Mouse (Mus musculus) right cerebral cortex, postnatal 10 days (tissue): ENCODE measurements around the gene Nfat5.
A peak's percentile ranks its signal among the peaks of the same experiment; 100 is the strongest.

ENCODE experiments used
- DNase-seq, 2 experiments: peaks; one replicate each; pipeline ENCODE4 v3.0.0; 2021; ENCODE audit warnings: low spot score in 2 of 2

Gene Nfat5

DNA sequence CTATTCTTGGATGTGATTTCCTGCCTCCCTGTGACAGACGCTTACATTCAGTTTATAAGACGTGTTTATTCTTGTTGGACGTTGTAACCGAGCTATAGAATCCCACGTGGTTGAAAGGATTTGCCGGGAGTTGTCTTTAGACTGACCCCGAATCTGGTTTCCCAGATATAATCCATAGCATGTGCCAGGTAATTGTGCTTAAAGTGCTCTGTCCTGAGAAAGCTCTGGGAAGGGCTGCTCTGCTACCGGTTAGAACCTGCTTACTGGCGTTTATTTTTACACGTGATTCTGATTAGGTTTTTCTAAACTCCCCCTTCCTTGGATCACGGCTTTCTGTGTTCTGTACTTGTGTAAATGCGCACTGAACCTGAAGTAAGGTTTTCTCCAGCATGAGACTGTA is 104.4 kb downstream of the Nfat5 start:
- DNase-seq: no peak

DNA sequence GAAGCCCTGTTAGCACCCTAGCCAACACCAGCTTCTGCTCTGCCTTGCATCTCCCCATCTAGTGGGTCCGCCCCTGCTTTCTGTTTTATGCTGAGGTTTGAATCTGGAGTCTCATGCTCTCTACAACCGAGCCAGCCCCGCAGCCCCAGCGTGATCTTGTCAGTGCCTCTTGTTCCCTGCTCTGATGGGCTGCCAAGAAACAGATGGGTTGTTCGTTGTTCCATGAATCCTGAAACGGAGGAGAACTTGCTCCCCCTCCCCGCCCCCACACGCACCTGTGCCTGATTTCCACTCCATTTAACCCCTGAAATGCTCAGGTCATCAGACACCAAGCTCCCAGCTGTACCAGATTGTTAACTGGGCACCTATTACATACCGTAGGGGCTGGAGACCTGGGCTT is 106.2 kb downstream of the Nfat5 start:
- peak in 1 of 2 experiments; percentile 34 for DNase-seq

GRCm38 (mm10) chr8:107401866-107402265 is 108.6 kb downstream of the Nfat5 start:
- no peak for DNase-seq

- peak; percentile 81 to 89 for DNase-seq
These were observed 109.9 kb downstream of the Nfat5 start, which contains the start of gene Nqo1 for GRCm38 (mm10) chr8:107403038-107403781. Nqo1 (minus strand) TSS chr8:107403206.

- no peak for DNase-seq
These were observed 110.8 kb downstream of the Nfat5 start for GRCm38 (mm10) chr8:107404057-107404456.

GRCm38 (mm10) chr8:107405935-107406334 is 112.7 kb downstream of the Nfat5 start:
- DNase-seq: no peak

GRCm38 (mm10) chr8:107411391-107411790 is 118.1 kb downstream of the Nfat5 start:
- DNase-seq: no peak

DNA sequence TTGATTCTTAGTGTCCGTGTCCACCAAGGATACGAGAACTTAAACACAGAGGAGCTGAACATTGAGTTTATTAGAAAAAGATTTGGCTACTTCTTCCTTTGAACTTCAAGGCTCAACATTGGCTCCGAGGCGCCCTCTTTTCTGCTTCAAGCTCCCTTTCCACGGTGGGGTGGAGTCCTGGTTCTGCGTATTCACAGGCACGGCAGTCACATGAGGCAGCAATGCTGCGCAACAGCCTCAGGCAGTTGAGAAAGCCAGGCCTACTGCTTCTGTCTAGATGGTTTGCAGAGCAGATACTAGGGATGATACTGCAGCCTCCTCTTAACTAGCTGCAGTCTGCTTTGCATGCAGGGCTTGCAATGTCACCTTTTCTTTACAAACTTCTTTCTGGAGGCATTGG is 119.3 kb downstream of the Nfat5 start:
- no peak for DNase-seq

GRCm38 (mm10) chr8:107413881-107414280 is 120.6 kb downstream of the Nfat5 start:
- DNase-seq: no peak

DNA sequence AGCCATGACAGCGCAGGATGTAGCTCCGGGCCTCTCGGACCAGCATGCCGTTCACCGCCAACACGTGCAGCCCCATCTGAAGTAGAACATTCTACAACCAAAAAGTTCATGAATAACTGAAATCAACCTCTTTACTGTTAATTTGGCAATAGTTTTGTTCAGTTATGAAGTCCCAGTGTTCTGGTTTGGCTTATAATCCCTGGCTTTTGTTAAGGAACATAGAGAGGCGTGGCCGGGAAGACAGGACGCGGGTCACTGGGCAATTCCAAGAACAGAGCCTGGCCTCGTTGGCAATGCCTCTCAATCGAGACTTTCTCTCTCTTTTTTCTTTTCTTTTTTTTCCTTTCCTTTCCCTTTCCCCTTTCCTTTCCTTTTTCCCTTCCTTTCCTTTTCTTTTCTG is 123.7 kb downstream of the Nfat5 start:
- DNase-seq: no peak

DNA sequence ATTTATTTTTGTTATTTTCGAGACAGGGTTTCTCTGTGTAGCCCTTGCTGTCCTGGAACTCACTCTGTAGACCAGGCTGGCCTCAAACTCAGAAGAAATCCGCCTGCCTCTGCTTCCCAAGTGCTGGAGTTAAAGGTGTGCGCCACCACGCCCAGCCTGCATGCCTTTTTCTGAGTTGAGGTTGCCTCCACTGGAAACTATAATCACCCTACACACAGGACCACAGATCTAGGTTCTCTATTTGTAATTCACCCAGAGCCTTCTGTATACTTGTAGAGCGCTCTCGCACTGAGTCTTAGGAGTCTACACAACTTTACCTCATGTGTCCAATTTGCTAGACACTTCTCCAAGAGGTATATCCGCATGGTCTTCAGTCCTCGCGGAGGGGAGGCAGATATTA is 130.9 kb downstream of the Nfat5 start:
- no peak for DNase-seq

DNA sequence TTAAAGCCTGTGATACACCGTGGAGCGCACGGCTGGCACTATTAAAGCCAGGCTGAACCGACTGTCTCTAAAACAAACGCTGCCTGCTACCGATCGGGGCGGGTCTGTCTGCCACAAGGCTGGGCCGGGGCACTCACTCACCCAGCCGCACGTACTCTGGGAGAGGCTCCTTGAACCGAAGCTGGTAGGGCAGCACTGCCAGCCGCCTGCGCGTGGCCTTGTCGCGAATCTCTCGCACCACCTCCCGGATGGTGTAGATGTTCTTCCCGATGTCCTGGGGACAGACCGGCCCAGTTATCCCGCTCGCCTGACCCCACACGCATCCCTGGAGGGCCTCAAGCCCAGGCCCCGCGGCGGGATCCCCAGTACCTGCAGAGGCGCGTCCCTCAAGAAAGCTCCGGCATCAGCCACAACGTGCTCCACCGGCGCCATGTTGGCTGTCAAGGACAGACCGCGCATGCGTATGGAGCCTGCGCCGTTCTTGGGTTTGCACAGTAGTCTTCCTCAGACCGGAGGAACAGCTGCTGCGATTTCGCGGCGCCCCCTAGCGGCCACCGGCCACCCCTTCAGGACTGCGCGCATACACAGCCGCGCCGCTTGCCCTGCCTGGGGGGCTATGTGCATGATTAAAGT is 131.4 kb downstream of the Nfat5 start, which contains the start of gene Nob1:
TSS of gene Nob1 (minus strand) at position 455 of the 633 bp plus-strand sequence.
- DNase-seq: peak; percentile 97

DNA sequence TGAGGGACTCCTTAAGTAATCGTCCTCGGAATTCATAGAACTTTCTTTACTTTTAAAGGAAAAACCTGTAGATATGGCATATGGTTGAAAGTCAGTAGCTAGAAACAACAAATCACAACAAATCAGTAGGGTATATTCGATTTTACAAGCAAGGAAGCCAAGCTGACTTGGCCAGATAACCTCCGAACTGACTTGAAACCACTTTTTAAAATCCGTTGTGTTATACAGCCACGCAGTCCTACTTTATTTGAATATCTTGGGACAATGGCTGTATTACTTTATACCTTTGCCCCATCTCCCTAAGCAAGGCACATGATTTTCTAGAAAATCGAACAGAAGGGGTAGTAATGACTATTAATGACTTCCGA is 131.9 kb downstream of the Nfat5 start:
- DNase-seq: no peak
